Mouse (Mus musculus): ENCODE results near the gene Hinfp. TPM values are rescaled to one million over a fixed set of nuclear protein-coding genes. Genes with fewer than 3 reads are reported as not detected.

The Hinfp gene
- polyA plus RNA-seq, 1 experiment from 2014 or later: 30.5 TPM

DNA sequence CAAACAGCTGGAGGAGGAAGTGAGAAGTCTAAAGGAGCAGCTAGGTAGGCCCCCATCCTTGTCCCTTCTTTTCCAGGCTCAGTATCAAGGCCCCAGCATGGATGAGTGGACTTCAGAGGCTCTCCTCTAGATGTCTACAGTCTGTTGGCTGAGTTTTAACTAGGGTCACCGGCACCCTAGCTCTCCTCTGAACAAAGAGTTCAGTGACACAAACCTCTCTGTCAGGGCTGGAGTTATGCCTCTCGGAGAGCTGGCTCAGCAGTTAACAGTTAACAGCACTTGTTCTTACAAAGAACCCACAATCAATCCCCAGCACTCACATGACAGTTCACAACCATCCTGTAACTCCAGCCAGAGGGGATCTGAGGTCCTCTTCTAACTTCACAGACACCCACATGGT is 61.9 kb downstream of the Hinfp start:
- WGBS: 61% methylated on average over 2 of the region's 2 CpGs
- Histone ChIP-seq H3K9ac (no peak overlapping the region), H3K27me3 (no peaks in the 10 kb centered on the region), H3K27ac (no peak overlapping the region), H3K4me2 (no peak overlapping the region), H3K9me3 (replicated peaks) (no peaks in the 10 kb centered on the region), H3K4me3 (no peak overlapping the region), H3K4me1 (no peaks in the 10 kb centered on the region), H3K36me3 (ENCODE audit: poor library complexity, severe bottlenecking) (no peaks in the 10 kb centered on the region)
- ATAC-seq: no peak

Small RNA genes lying within 50 kb of the gene (microRNA-seq; reads per million reads assigned to microRNA genes)
- gene Gm44335: not detected

Other genes starting within 250 kb of the Hinfp start
- gene Usp2, start 238.7 kb downstream of the Hinfp start, polyA plus RNA-seq (2015; fragmentation: Nextera tagmentation; extraction: Ambion mirVana): 7.1 and 8.6 TPM in 2 replicates
- gene Mfrp, start 203.9 kb downstream of the Hinfp start, polyA plus RNA-seq (2015; fragmentation: Nextera tagmentation; extraction: Ambion mirVana): 0.06 and 0.23 TPM in 2 replicates
- gene C1qtnf5, start 198.4 kb downstream of the Hinfp start, polyA plus RNA-seq (2015; fragmentation: Nextera tagmentation; extraction: Ambion mirVana): 1.0 and 1.2 TPM in 2 replicates
- gene Gm49380, start 192.2 kb downstream of the Hinfp start, polyA plus RNA-seq (2015; fragmentation: Nextera tagmentation; extraction: Ambion mirVana): 0.19 TPM in 1 of 2 replicates, not detected in the other
- gene Rnf26, start 192.2 kb downstream of the Hinfp start, polyA plus RNA-seq (2015; fragmentation: Nextera tagmentation; extraction: Ambion mirVana): 45.7 and 50.1 TPM in 2 replicates
- gene Mcam, start 171.2 kb downstream of the Hinfp start, polyA plus RNA-seq (2015; fragmentation: Nextera tagmentation; extraction: Ambion mirVana): 15.6 and 16.7 TPM in 2 replicates
- 25.2 and 26.4 TPM in 2 replicates for gene Cbl, start 71.6 kb downstream of the Hinfp start, polyA plus RNA-seq (2015; fragmentation: Nextera tagmentation; extraction: Ambion mirVana)
- gene Ccdc153, start 65.0 kb downstream of the Hinfp start, polyA plus RNA-seq (2015; fragmentation: Nextera tagmentation; extraction: Ambion mirVana): not detected in 2 replicates
- gene Pdzd3, start 54.2 kb downstream of the Hinfp start, polyA plus RNA-seq (2015; fragmentation: Nextera tagmentation; extraction: Ambion mirVana): 0.39 and 0.40 TPM in 2 replicates
- gene Nlrx1, start 37.1 kb downstream of the Hinfp start, polyA plus RNA-seq (2015; fragmentation: Nextera tagmentation; extraction: Ambion mirVana): 4.4 and 4.5 TPM in 2 replicates
- gene Abcg4, start 17.1 kb downstream of the Hinfp start, polyA plus RNA-seq (2015; fragmentation: Nextera tagmentation; extraction: Ambion mirVana): 9.2 and 10.9 TPM in 2 replicates
- 14.0 and 19.6 TPM in 2 replicates for gene C2cd2l, start 14.6 kb upstream of the Hinfp start, polyA plus RNA-seq (2015; fragmentation: Nextera tagmentation; extraction: Ambion mirVana)
- 36.8 and 40.1 TPM in 2 replicates for gene Dpagt1, start 20.3 kb upstream of the Hinfp start, polyA plus RNA-seq (2015; fragmentation: Nextera tagmentation; extraction: Ambion mirVana)
- gene H2afx, start 29.0 kb upstream of the Hinfp start, polyA plus RNA-seq (2015; fragmentation: Nextera tagmentation; extraction: Ambion mirVana): 393 TPM in 2 replicates
- gene Hmbs, start 38.6 kb upstream of the Hinfp start, polyA plus RNA-seq (2015; fragmentation: Nextera tagmentation; extraction: Ambion mirVana): 91.6 and 92.2 TPM in 2 replicates
- gene Vps11, start 56.0 kb upstream of the Hinfp start, polyA plus RNA-seq (2015; fragmentation: Nextera tagmentation; extraction: Ambion mirVana): 34.9 and 37.9 TPM in 2 replicates
- 22.4 and 26.5 TPM in 2 replicates for gene Hyou1, start 73.8 kb upstream of the Hinfp start, polyA plus RNA-seq (2015; fragmentation: Nextera tagmentation; extraction: Ambion mirVana)
- 23.3 and 29.6 TPM in 2 replicates for gene Slc37a4, start 91.2 kb upstream of the Hinfp start, polyA plus RNA-seq (2015; fragmentation: Nextera tagmentation; extraction: Ambion mirVana)
- 1,416 and 1,661 TPM in 2 replicates for gene Rps25, start 101.5 kb upstream of the Hinfp start, polyA plus RNA-seq (2015; fragmentation: Nextera tagmentation; extraction: Ambion mirVana)
- 311 and 314 TPM in 2 replicates for gene Trappc4, start 101.9 kb upstream of the Hinfp start, polyA plus RNA-seq (2015; fragmentation: Nextera tagmentation; extraction: Ambion mirVana)
- 29.1 and 30.3 TPM in 2 replicates for gene Ccdc84, start 112.9 kb upstream of the Hinfp start, polyA plus RNA-seq (2015; fragmentation: Nextera tagmentation; extraction: Ambion mirVana)
- not detected in 2 replicates for gene Foxr1, start 135.5 kb upstream of the Hinfp start, polyA plus RNA-seq (2015; fragmentation: Nextera tagmentation; extraction: Ambion mirVana)
- gene Upk2, start 149.3 kb upstream of the Hinfp start, polyA plus RNA-seq (2015; fragmentation: Nextera tagmentation; extraction: Ambion mirVana): not detected in 2 replicates
- gene Bcl9l, start 177.2 kb upstream of the Hinfp start, polyA plus RNA-seq (2015; fragmentation: Nextera tagmentation; extraction: Ambion mirVana): 8.6 and 9.1 TPM in 2 replicates